Mouse (Mus musculus): Measurements from ENCODE around the gene Stox1.
A peak's percentile ranks its signal among the peaks of the same experiment; 100 is the strongest.
"Not testable (repeated sequence)": the region's sequence is repeated elsewhere in the genome, so short reads cannot be mapped to it uniquely, and the experiment has no call there.

Stox1 gene

GRCm38 (mm10) chr10:62725771-62726687, at the start of gene Stox1:
TSS of gene Stox1 (minus strand) at chr10:62726128.
- DNase-seq (ENCODE audit: low spot score in 2 of 2), result peak; percentile 54 to 67

DNA sequence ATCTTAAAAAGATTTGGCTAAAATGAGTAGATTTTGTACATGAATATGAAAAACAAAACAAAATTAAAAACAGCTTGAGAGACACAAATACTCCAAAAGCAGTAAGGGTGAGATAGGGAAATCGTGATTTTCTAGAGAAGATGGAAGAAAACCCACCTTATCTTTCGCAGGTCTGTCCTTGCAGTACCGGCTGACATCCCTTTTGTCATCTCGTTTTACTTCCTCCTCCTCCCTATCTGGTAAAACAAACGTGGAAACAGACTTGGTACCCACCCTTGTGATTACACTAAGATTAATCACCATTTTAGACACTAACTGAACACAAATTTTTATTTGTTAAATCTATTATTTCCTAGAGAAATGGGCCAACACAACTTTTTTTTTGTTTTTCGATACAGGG, 24.9 kb upstream of the Stox1 start:
- no peak for DNase-seq (ENCODE audit: low spot score in 2 of 2)

DNA sequence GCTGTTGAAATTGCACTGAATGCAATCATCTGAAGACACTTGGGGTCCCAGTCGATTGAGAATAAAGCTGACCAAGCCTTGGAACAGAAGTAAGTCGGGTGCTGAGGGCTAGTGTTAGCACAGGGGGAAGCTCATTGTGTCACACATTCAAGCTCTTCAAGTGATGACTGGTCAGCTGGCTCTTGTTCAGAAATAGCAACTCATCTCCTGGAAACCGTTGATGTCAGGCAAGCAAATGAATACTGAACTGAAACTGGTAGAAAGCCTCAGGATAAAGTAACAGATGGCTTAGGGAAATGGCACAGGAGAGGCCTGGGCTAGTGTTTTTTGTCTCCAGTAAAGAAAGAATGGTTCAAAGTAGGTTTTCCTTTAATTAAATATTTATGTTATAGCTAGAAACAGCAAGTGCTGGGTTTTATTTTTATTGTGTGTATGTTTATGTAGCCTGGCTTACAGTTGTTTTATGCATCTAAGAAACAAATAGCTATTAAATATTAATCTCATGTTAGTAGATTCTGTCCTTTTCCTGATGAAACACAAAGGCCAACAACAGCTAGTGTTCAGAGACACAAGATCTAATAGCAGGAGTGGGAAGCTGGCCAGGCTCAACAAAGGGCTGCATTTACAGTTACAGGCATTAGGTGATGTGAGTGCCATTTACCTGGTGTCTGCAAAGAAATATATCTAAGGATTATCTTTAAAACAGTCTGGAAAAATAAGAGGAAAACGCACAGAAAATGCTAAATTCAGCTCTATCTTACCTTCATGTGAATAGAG, 14.2 kb upstream of the Stox1 start:
- DNase-seq (ENCODE audit: low spot score in 2 of 2), result peak; percentile 13 to 26

- DNase-seq (ENCODE audit: low spot score in 2 of 2), result no peak
Observed at GRCm38 (mm10) chr10:62736965-62737688, 11.2 kb upstream of the Stox1 start.

DNA sequence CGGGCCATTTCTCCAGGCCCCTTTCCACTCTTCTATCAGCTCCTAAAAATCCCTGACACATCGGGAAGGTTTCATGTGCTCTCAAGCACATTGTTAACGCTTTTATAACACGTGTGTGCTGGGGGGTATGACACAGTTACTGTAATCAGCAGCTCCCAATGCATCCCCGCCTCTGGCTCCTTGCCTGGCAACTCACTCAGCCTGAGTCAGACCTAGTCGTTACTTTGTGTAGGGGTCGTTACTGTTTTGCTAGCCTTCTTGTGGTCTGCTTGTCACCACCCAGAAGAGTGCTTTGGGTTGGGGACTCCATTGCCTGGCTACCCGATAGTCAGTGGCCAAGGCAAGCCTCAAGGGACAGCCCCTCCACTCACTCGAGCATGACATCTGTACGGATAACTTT, 4.9 kb upstream of the Stox1 start:
- no peak for DNase-seq (ENCODE audit: low spot score in 2 of 2)

DNA sequence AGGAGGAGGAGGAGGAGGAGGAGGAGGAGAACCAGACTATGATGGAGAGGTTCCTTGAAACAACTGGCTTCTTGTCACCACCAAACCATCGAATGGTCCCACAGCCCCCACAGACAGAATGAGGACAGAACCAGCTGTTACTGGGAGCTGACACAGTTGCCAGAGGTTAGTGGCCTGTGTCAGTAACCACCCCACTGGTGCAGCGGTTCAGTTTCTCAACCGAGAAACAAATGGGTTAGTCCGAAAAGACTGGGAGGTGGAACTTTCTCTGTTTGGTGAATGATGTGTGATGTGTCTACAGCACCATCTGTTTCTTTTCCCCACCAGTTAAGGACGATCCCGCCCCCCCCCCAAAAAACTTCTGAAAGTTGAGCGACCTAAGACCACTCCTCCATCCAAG, 992 bp downstream of the Stox1 start:
- no peak for DNase-seq (ENCODE audit: low spot score in 2 of 2)

DNA sequence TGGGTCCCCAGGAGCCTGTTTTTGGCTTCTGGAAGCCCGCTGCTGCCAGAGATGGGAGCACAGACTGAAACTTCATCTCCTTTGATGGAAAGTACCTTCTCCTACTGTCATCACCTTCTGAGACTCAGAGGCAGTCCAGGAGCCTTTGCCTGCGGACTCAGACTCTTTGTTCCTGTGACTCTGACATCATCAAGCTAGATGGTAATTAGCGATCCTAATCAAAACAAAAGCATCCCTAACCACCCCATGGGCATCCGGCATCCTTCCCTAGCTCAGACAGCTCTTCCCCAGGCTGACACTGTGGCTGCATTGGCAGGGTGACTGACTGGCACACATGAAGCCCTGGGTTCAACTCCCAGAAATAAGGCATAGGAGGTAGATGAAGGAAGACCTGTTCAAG, 3.2 kb downstream of the Stox1 start:
- no peak for DNase-seq (ENCODE audit: low spot score in 2 of 2)

DNA sequence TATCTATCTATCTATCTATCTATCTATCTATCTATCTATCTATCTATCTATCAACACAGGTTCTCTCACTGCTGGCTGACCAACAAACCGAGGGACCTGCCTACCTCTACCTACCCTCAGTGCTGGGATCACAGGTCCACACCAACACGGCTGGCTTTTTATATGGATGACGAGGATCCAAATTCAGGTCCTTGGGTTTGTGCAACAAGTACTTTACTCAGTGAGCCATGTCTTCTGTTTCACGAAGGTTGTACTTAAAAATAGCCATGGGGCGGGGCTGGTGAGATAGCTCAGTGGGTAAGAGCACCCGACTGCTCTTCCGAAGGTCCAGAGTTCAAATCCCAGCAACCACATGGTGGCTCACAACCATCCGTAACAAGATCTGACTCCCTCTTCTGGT, 5.4 kb downstream of the Stox1 start:
- not testable (repeated sequence) for DNase-seq (ENCODE audit: low spot score in 2 of 2)

DNA sequence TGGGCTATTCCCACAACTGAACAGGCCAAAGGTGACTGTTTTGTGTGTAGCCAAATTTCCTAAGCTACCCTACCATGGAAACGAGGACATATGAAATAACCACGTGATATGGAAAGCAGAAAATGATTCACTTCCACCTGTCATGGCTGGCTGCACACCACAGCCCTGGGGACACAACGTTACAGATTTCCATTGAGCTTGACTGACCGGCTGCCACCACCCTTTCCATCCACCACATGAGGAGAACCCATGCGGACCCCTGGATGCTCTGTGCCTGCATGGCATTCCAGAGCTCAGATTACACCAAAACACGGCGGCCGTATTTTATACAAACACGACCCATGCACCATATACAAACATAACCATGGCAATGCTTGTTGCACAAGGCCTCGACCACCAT, 12.5 kb downstream of the Stox1 start:
- no peak for DNase-seq (ENCODE audit: low spot score in 2 of 2)

- DNase-seq (ENCODE audit: low spot score in 2 of 2), result no peak
Observed at GRCm38 (mm10) chr10:62703579-62703978, 22.3 kb downstream of the Stox1 start.

- peak; percentile 54 to 65 for DNase-seq (ENCODE audit: low spot score in 2 of 2)
Observed at GRCm38 (mm10) chr10:62702436-62702835, 23.5 kb downstream of the Stox1 start.

DNA sequence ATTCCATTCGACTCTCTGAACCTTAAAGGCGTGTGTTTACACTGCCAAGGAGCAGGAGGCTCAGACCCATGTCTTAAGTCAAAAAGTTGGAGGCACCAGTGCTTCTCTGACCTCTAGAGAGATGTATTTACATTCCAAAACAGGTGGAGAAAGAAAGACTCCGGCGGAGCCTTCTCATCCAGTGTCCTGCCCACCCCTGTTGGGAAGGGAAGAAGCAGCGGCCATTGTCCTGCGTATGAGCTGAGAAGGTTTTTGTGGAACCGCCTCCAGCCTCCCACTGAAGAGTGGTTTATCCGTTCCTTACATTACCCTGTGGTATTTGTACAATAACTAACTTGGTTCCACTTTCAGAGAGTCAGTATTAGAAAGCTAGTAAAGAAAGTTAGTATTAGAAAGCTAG, 33.2 kb downstream of the Stox1 start:
- DNase-seq (ENCODE audit: low spot score in 2 of 2), result no peak

GRCm38 (mm10) chr10:62692244-62692643, 33.7 kb downstream of the Stox1 start:
- no peak for DNase-seq (ENCODE audit: low spot score in 2 of 2)

DNA sequence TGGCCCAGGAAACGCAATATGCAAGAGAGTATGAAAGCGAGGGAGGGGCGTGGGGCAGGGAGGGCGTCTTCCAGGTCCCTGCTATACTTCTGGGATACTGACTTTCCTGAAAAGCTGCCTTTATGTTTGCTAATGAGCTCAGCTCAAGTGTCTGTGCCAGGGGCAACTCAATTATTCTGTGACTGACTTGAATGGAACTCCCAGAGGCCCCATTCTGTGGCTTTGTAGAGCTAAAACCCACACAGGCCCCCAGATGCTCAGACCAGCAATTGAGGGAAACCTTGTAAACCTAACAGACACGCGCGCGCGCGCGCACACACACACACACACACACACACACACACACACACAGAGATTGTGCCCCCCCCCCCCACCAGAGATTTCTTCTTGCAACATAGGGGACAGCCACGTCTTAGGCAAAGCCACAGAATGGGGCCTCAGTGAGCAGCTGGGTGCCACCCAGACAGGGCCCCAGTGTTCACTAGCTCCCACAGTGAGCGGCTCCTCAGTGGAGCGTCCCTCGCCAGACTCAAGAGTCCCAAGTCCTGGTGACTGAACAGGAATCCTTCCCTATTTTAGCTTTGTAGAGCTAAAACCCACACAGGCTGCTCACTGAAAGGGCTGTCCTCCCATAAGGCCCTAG, 38.8 kb downstream of the Stox1 start:
- no peak for DNase-seq (ENCODE audit: low spot score in 2 of 2)

DNA sequence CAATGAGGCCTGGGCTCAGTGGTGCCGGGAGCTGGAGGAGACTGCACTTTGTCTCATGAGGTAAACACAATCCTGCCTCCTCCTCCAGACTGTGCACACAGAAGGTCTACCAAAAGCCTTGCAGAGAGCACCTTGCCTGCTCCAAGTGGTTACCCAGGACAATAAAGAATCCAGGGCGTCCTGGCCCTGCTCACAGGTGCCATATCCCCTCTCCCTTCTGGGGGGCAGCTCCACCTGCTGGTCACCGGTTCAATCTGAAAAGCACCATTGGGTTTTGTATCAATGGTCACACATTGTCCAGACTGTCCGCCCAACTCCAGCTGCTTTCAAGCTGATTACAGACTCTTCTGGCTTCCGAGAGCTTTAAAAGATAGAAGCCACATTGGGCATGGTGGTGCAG, 42.9 kb downstream of the Stox1 start:
- DNase-seq (ENCODE audit: low spot score in 2 of 2), result no peak

- no peak for DNase-seq (ENCODE audit: low spot score in 2 of 2)
Observed at GRCm38 (mm10) chr10:62679833-62680232, 46.1 kb downstream of the Stox1 start.

DNA sequence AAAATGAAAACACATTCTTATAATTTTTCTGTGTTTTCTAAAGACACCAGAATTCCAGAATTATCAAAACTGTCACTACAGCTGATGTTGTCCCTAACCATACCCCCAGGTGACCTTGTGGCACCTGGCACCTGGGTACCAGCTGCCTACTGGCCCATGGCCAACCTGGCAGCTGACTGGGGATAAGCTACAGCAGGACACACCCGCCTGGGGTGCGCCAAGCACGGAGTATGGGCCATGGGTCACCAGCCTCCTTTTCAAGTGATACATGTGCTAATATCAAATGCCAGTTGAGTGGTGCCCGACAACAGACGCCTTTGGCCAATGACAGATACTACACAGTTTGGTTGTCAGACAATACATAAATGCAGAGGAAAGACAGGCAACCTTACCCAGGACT, 48.6 kb downstream of the Stox1 start:
- DNase-seq (ENCODE audit: low spot score in 2 of 2), result no peak

DNA sequence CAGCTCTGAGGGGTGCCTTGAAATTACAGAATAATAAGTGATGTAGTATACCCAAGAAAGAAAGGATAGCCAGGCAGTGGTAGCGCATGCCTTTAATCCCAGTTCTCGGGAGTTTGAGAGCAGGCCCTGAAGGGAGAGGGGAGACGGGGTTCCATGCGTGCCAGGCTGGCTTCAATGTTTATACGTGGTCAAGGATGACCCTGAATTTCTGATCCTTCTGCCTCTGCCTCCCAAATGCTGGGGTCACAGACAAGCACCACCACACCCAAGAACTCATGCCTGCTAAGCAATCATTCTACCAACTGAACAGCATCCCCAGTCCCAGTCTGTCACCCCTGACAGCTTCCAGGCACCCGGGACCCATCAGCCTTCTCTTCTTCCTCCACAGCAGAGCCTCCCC, 49.7 kb downstream of the Stox1 start:
- DNase-seq (ENCODE audit: low spot score in 2 of 2), result no peak

- no peak for DNase-seq (ENCODE audit: low spot score in 2 of 2)
Observed at GRCm38 (mm10) chr10:62672359-62672758, 53.6 kb downstream of the Stox1 start.

- DNase-seq (ENCODE audit: low spot score in 2 of 2), result no peak
Observed at GRCm38 (mm10) chr10:62669245-62669644, 56.7 kb downstream of the Stox1 start.

DNA sequence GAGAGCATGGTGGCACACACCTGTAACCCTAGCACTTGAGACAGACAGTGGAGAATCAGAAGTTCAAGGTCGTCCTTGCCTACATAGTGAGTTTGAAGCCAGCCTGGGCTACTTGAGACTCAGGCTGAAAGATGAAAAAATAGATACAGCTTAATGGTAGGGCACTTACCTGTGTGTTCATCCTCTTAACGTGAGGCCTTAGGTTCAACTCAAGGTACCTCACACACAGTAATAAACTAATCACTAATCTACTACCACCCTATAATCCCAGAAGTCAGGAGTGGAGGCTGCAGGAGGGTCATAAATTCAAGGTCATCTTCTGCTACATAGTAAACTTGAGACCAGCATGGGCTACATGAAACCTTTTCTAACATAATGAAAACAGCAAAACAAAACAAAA, 57.5 kb downstream of the Stox1 start:
- DNase-seq (ENCODE audit: low spot score in 2 of 2), result no peak

GRCm38 (mm10) chr10:62668043-62668442, 57.9 kb downstream of the Stox1 start:
- no peak for DNase-seq (ENCODE audit: low spot score in 2 of 2)
